ENCODE assay signal across 16 mouse cellular contexts in the genomic region with DNA sequence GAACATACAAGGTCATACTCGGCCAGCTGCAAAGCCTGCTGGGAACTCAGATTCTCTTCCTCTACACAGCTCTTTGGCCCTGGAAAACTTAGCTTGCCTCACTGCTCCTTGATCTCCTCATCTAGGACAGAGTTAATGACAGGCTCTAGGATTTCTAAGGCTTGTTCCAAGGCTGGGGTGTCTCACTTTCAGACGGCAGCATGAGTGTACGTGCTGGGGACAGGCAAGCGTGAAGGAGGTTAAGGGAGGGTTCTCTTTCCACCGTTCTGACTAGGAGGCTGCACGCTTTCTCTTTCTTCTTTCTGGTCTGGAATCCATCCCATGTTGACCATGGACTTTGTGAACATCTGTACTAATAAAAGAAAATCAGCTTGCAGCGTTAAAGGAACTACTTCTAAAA.
DNase-seq lines count a peak whose midpoint lies in the region; ATAC-seq and TF ChIP-seq lines count a peak whose summit lies in the region.
"Had no signal": no experiment of that assay in that cellular context is flagged by ENCODE, and none has a peak within 500 bp of the region (broad histone marks: within the 10 kb centered on the region; RNA-seq: fewer than 3 reads in every experiment).

No protein-coding gene starts in this region.

- no peak overlapping the region for H3K4me2 ChIP-seq in lung, embryonic 16.5 days (ENCODE audit: low read depth, low read length)
- no peak overlapping the region for H3K4me2 ChIP-seq in embryonic facial prominence, embryonic 13.5 days
- H3K4me2 ChIP-seq in limb, embryonic 14.5 days (replicated peaks; ENCODE audit: low read depth, low read length, severe bottlenecking), result no peak overlapping the region
- H3K4me2 ChIP-seq: liver, embryonic 12.5 days; lung, embryonic 15.5 days had no signal

- no peak overlapping the region for H3K9ac ChIP-seq in lung, embryonic 16.5 days (ENCODE audit: low read length)
- no peak overlapping the region for H3K9ac ChIP-seq in embryonic facial prominence, embryonic 13.5 days
- H3K9ac ChIP-seq in limb, embryonic 14.5 days (ENCODE audit: low read depth, low read length, severe bottlenecking), result no peak overlapping the region
- H3K9ac ChIP-seq: liver, embryonic 12.5 days; lung, embryonic 15.5 days had no signal

- peak; percentile 53 for ATAC-seq in lung, embryonic 16.5 days (ENCODE audit: low read depth)
- ATAC-seq in embryonic facial prominence, embryonic 13.5 days (ENCODE audit: insufficient number of reproducible peaks, insufficient read depth, low FRiP score, low TSS enrichment, low read depth), result peak; percentile 56; the same call in 1 of the 2 replicates
- ATAC-seq in limb, embryonic 14.5 days (ENCODE audit: low FRiP score, low read depth), result no peak
- ATAC-seq: liver, embryonic 12.5 days had no signal

- no peaks in the 10 kb centered on the region for H3K36me3 ChIP-seq in heart, embryonic 10.5 days
- H3K36me3 ChIP-seq in lung, embryonic 16.5 days (ENCODE audit: control insufficient read depth, insufficient read depth, low read length), result no peaks in the 10 kb centered on the region
- no peaks in the 10 kb centered on the region for H3K36me3 ChIP-seq in embryonic facial prominence, embryonic 13.5 days
- no peaks in the 10 kb centered on the region for H3K36me3 ChIP-seq in limb, embryonic 14.5 days (ENCODE audit: control insufficient read depth, insufficient read depth, low read length)
- H3K36me3 ChIP-seq: liver, embryonic 12.5 days; lung, embryonic 15.5 days had no signal

- no peaks in the 10 kb centered on the region for H3K27me3 ChIP-seq in heart, embryonic 10.5 days (ENCODE audit: insufficient read depth, poor library complexity, severe bottlenecking)
- no peaks in the 10 kb centered on the region for H3K27me3 ChIP-seq in lung, embryonic 16.5 days (ENCODE audit: control insufficient read depth, insufficient read depth, low read depth, low read length)
- H3K27me3 ChIP-seq in embryonic facial prominence, embryonic 13.5 days, result no peaks in the 10 kb centered on the region
- no peaks in the 10 kb centered on the region for H3K27me3 ChIP-seq in limb, embryonic 14.5 days (ENCODE audit: control insufficient read depth, insufficient read depth, low read length)
- H3K27me3 ChIP-seq: liver, embryonic 12.5 days; lung, embryonic 15.5 days had no signal

- no peak for TF ChIP-seq POLR2A in limb, embryonic 14.5 days (IDR thresholded peaks at IDR 0.05; ENCODE audit: borderline replicate concordance, extremely low read depth, insufficient read depth, insufficient read length)

- WGBS in heart, embryonic 10.5 days, result 86% methylated on average over 7 of the region's 7 CpGs
- 64% methylated on average over 7 of the region's 7 CpGs for WGBS in lung, embryonic 16.5 days
- 59% methylated on average over 7 of the region's 7 CpGs for WGBS in embryonic facial prominence, embryonic 13.5 days
- 61% methylated on average over 7 of the region's 7 CpGs for WGBS in limb, embryonic 14.5 days

- no peaks in the 10 kb centered on the region for H3K9me3 ChIP-seq in heart, embryonic 10.5 days
- no peaks in the 10 kb centered on the region for H3K9me3 ChIP-seq in lung, embryonic 16.5 days (ENCODE audit: control insufficient read depth, low read length)
- H3K9me3 ChIP-seq in embryonic facial prominence, embryonic 13.5 days, result no peaks in the 10 kb centered on the region
- H3K9me3 ChIP-seq in limb, embryonic 14.5 days (ENCODE audit: control insufficient read depth, low read length), result no peaks in the 10 kb centered on the region
- H3K9me3 ChIP-seq: liver, embryonic 12.5 days; lung, embryonic 15.5 days had no signal

- peak overlapping the region; percentile 64; the same call in 1 of the 2 replicates for H3K27ac ChIP-seq in heart, embryonic 10.5 days
- no peak overlapping the region for H3K27ac ChIP-seq in lung, embryonic 16.5 days (ENCODE audit: low read length)
- H3K27ac ChIP-seq in embryonic facial prominence, embryonic 13.5 days, result peak overlapping the region; percentile 72
- peak overlapping the region; percentile 65; the same call in 1 of the 2 replicates for H3K27ac ChIP-seq in limb, embryonic 14.5 days (replicated peaks; ENCODE audit: low read depth, low read length)
- H3K27ac ChIP-seq: liver, embryonic 12.5 days; lung, embryonic 15.5 days had no signal

- H3K4me3 ChIP-seq in heart, embryonic 10.5 days, result no peak overlapping the region
- no peak overlapping the region for H3K4me3 ChIP-seq in lung, embryonic 16.5 days (ENCODE audit: low read length)
- H3K4me3 ChIP-seq in embryonic facial prominence, embryonic 13.5 days, result no peak overlapping the region
- H3K4me3 ChIP-seq in limb, embryonic 14.5 days (replicated peaks; ENCODE audit: low read length), result no peak overlapping the region
- H3K4me3 ChIP-seq: liver, embryonic 12.5 days; lung, embryonic 15.5 days had no signal

- DNase-seq in heart, embryonic 10.5 days (ENCODE audit: low spot score), result no peak
- DNase-seq in heart, adult 8-10 months (ENCODE audit: low spot score), result no peak
- no peak for DNase-seq in lung, postnatal 4 days
- DNase-seq in limb, embryonic 14.5 days (ENCODE audit: low spot score), result no peak
- DNase-seq in right cerebral cortex, postnatal 25 days, result no peak
- DNase-seq: adrenal gland, adult 8-10 months; cerebellum, postnatal 10 days; embryo, embryonic 11 days; gastrocnemius, postnatal 10 days; kidney, postnatal 25 days; layer of hippocampus, adult 9-11 months; thymus, postnatal 25 days had no signal

- H3K4me1 ChIP-seq in heart, embryonic 10.5 days, result peaks cover 16% of the 10 kb centered on the region
- H3K4me1 ChIP-seq in lung, embryonic 16.5 days (replicated peaks; ENCODE audit: control insufficient read depth, insufficient read depth, low read length), result no peaks in the 10 kb centered on the region
- H3K4me1 ChIP-seq in embryonic facial prominence, embryonic 13.5 days, result peaks cover 47% of the 10 kb centered on the region
- H3K4me1 ChIP-seq in limb, embryonic 14.5 days (ENCODE audit: control insufficient read depth, insufficient read depth, low read length), result peaks cover 32% of the 10 kb centered on the region
- H3K4me1 ChIP-seq: liver, embryonic 12.5 days had no signal
